Mouse (Mus musculus) neural tube, embryonic 15.5 days (tissue): ENCODE results near the gene Col11a2. TPM values are rescaled to one million over a fixed set of nuclear protein-coding genes. Genes with fewer than 3 reads are reported as not detected.
A peak's percentile ranks its signal among the peaks of the same experiment; 100 is the strongest.
"Not testable (repeated sequence)": the region's sequence is repeated elsewhere in the genome, so short reads cannot be mapped to it uniquely, and the experiment has no call there.

ENCODE experiments used
- ATAC-seq: fragments of 200-750 bp; cut with Nextera tagmentation; 2 replicates; pipeline ENCODE4 v1.8.0; 2017; ENCODE audit warnings: mild to moderate bottlenecking, moderate TSS enrichment, moderate library complexity; ENCODE audit not compliant: low FRiP score
- H3K27ac ChIP-seq: fragments of 300-500 bp; sonication (generic); replicated peaks from 2 replicates; pipeline ENCODE4 v1.5.1; 2015; ENCODE audit warnings: mild to moderate bottlenecking, inconsistent platforms
- H3K27me3 ChIP-seq: fragments of 300-500 bp; sonication (generic); replicated peaks from 2 replicates; pipeline ENCODE4 v1.6.1; 2015; ENCODE audit warnings: inconsistent platforms
- H3K36me3 ChIP-seq: fragments of 300-500 bp; sonication (generic); 2 replicates; pipeline ENCODE4 v1.6.1; 2015; ENCODE audit warnings: inconsistent platforms
- H3K4me1 ChIP-seq: fragments of 300-500 bp; sonication (generic); 2 replicates; pipeline ENCODE4 v1.6.1; 2015; ENCODE audit warnings: inconsistent platforms
- H3K4me2 ChIP-seq: fragments of 300-500 bp; sonication (generic); 2 replicates; pipeline ENCODE4 v1.6.1; 2015; ENCODE audit warnings: inconsistent platforms, mild to moderate bottlenecking, moderate library complexity
- H3K4me3 ChIP-seq: fragments of 300-500 bp; sonication (generic); replicated peaks from 2 replicates; pipeline ENCODE4 v1.5.1; 2015; ENCODE audit warnings: mild to moderate bottlenecking, inconsistent platforms
- H3K9ac ChIP-seq: fragments of 300-500 bp; sonication (generic); replicated peaks from 2 replicates; pipeline ENCODE4 v1.6.1; 2015; ENCODE audit warnings: mild to moderate bottlenecking, inconsistent platforms
- H3K9me3 ChIP-seq: fragments of 300-500 bp; sonication (generic); replicated peaks from 2 replicates; pipeline ENCODE4 v1.6.1; 2016; ENCODE audit warnings: inconsistent platforms
- WGBS: fragments of 180-500 bp; shearing (Covaris S2); methylation state at CpG from one replicate; pipeline ENCODE4 v1.1.7; 2015; ENCODE audit warnings: mixed read lengths; 5-methylcytosine and 5-hydroxymethylcytosine counted together
- polyA plus RNA-seq: library from polyadenylated mRNA; unstranded; fragments of >200 nt; fragmentation: Nextera tagmentation; extraction: Ambion mirVana; gene quantifications from 2 replicates; pipeline ENCODE4 v1.2.1, GENCODE M21; 2015

Gene Col11a2
- 8.3 and 9.4 TPM in 2 replicates for polyA plus RNA-seq

DNA sequence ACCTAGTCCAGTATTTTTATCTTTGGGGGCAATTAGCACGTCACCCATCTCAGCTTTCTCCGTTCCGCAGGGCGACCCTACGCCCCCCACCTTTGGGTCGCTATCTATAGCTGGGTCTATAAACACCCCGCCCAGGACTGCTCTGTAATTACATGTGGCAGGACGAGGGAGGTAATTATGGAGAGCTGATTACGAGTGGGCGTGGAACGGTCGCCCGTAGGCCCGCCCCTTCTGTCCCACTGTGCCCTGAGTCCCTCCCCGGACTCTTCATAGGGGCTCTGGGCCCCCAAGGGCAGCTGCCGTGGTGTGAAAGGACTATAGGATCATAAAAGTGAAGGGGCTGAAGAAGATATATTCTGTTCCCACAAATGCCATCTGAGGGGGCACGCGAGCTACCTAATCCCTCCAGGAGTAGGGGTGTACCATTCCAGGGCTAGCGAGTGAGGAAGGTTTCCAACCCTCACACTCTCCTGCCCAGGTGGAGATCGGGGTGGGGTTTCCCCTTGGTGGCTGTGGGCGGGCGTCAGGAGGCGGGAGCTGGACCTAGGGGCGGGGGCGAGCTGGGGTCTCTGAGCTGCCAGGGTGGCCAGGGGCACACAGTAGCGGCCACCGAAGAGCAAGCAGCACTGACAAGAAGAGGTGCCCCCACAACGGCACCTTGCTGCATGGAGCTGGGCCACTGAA lies at the start of gene Col11a2:
Gene Col11a2, plus strand, starts transcription at position 560 of the 684 bp plus-strand sequence.
- peaks cover 41% of the 10 kb centered on the region for H3K4me1 ChIP-seq
- WGBS, result 4% methylated on average over 28 of the region's 28 CpGs
- no peaks in the 10 kb centered on the region for H3K9me3 ChIP-seq
- H3K36me3 ChIP-seq, result peaks cover 32% of the 10 kb centered on the region
- ATAC-seq, result peak; percentile 68
- no peaks in the 10 kb centered on the region for H3K27me3 ChIP-seq
- peak within 1 kb of the TSS; percentile 48 for H3K9ac ChIP-seq
- peak within 1 kb of the TSS; percentile 65 for H3K4me2 ChIP-seq
- peak within 1 kb of the TSS; percentile 28; the same call in 1 of the 2 replicates for H3K27ac ChIP-seq
- peak within 1 kb of the TSS; percentile 35 for H3K4me3 ChIP-seq

DNA sequence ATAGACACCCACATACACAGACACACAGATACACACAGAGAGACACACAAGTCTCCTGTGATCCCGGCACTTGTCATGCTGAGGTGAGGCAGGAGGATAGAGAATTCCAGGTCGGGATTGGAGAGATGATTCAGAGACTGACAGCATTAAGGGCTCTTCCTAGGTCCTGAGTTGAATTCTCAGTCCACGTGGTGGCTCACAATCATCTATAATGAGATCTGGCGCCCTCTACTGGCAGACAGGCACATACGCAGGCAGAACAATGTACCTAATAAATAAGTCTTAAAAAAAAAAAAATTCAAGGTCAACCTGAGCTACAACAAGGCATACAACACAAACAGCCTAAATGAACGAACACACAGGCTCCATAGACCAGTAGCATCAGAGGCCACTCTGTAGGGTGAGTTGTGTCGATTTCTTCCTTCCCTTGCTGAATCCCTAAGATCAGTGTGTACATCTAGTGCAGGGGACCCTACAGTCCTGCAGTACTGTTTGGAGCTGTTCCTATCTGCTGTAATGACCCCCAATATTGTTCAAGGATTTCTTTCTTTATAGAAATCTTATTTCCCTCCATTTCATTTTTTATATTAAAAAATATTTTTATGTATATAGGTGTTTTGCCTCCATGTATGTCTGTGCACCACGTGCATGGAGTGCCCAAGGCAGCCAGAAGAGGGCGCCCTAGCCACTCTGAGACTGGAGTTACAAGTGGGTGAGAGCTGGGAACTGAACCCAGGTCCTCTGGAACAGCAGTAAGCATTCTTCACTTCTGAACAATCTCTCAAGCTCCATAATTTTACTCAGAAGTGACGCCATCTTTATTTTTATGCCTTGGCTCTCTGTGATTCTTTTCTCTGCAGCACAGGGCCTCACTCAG lies 47.2 kb upstream of the Col11a2 start:
- H3K4me3 ChIP-seq, result no peak overlapping the region
- ATAC-seq, result peak; percentile 59; the same call in 1 of the 2 replicates
- WGBS, result 38% methylated on average over 10 of the region's 10 CpGs
- H3K4me1 ChIP-seq, result 0 out of 2 replicates have a peak, but pooled peaks cover 2% of the 10 kb centered on the region
- no peaks in the 10 kb centered on the region for H3K9me3 ChIP-seq
- H3K27ac ChIP-seq, result no peak overlapping the region
- H3K27me3 ChIP-seq, result 0 out of 2 replicates have a peak, but pooled peaks cover 3% of the 10 kb centered on the region
- no peaks in the 10 kb centered on the region for H3K36me3 ChIP-seq
- no peak overlapping the region for H3K9ac ChIP-seq
- H3K4me2 ChIP-seq, result 0 out of 2 replicates have a peak overlapping the region, but pooled peaks have one; percentile 23

DNA sequence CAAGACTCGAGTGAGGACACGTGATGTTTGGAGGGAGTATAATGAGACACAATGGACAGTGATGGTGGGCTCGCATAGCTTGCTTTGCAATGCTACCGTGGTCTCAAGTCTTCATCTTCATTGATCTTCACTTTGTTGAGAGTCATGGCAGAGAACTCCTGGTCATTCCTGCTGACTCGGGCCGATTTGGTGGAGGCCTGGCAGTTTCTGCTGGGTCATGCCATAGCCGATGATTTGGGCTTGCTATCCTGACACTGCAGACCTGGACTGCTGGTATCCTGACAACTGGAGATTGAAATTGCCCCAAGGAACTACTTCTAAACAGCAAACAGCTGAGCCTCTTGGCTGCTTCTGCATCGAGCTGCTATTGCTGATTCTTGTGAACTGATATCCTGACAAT lies 44.3 kb upstream of the Col11a2 start:
- H3K9me3 ChIP-seq, result no peaks in the 10 kb centered on the region
- H3K36me3 ChIP-seq, result no peaks in the 10 kb centered on the region
- no peak overlapping the region for H3K27ac ChIP-seq
- no peak for ATAC-seq
- H3K4me1 ChIP-seq, result peaks cover 11% of the 10 kb centered on the region
- H3K4me3 ChIP-seq, result no peak overlapping the region
- no peak overlapping the region for H3K4me2 ChIP-seq
- 91% methylated on average over 8 of the region's 8 CpGs for WGBS
- H3K9ac ChIP-seq, result no peak overlapping the region
- peaks cover 13% of the 10 kb centered on the region for H3K27me3 ChIP-seq

DNA sequence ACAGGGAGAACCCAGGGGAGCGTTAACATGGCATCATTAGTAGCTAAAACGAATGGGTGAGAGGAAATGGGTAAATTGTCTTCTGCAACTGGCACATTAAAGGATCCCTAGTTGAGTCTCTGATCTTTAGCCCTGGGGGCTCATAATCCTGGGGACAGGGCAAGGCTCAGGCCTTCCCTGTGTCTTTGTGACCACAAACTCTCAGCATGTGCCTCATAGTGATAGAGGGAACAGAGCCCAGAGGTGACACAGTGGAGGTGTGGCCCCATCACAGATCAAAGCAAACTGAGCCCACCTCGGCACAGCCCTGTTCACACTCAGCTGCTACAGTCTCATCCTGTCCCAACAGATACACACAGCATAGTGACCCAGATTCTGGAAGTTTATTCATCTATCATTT lies 43.6 kb upstream of the Col11a2 start:
- peaks cover 20% of the 10 kb centered on the region for H3K27me3 ChIP-seq
- H3K4me3 ChIP-seq, result no peak overlapping the region
- no peaks in the 10 kb centered on the region for H3K9me3 ChIP-seq
- 66% methylated on average over 3 of the region's 3 CpGs for WGBS
- ATAC-seq, result no peak
- no peak overlapping the region for H3K27ac ChIP-seq
- no peaks in the 10 kb centered on the region for H3K36me3 ChIP-seq
- H3K4me2 ChIP-seq, result no peak overlapping the region
- H3K4me1 ChIP-seq, result peaks cover 16% of the 10 kb centered on the region
- no peak overlapping the region for H3K9ac ChIP-seq

DNA sequence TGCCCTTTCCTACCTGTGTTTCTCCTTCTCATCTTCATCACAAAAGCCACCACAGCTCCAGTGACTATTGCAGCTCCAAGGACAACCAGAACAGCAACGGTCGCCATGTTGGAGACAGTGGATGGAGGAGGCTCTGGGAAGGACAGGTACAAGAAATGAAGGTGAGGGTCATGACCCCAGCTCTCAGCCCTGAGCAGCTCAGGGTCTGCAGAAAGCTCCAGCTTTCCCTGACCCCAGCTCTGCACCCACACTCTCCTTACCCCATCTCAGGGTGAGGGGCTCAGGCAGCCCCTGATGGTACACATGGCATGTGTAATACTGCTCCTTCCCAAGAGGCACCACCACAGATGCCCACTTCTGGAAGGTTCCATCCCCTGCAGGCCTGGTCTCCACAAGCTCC lies 42.2 kb upstream of the Col11a2 start:
- H3K4me3 ChIP-seq, H3K4me2 ChIP-seq, H3K36me3 ChIP-seq, H3K9me3 ChIP-seq, H3K9ac ChIP-seq, ATAC-seq, H3K27ac ChIP-seq: not testable (repeated sequence)
- 83% methylated on average over 2 of the region's 2 CpGs for WGBS
- H3K27me3 ChIP-seq, result peaks cover 32% of the 10 kb centered on the region
- H3K4me1 ChIP-seq, result peaks cover 14% of the 10 kb centered on the region

DNA sequence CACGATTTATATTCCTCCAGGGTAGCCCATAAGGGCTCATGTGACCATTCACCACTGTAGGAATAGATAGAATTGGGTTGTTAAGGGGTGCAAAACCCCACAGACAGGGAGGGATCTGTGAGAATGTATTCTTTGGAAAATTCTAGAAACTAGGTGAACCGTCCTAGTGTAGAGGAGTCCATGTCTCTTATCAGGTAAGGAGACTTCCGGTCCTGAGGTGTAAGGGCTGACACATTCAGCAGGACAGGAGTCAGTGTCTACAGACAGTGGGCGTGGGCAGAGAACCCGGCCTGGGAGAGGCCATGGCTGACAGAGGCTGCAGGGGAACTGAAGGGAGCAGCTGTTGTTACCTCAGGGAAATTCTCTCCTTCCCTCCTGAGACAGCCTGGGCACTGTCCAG lies 40.5 kb upstream of the Col11a2 start:
- not testable (repeated sequence) for H3K4me3 ChIP-seq, H3K27ac ChIP-seq, ATAC-seq, H3K36me3 ChIP-seq, H3K9ac ChIP-seq, H3K4me2 ChIP-seq, H3K9me3 ChIP-seq
- Histone ChIP-seq H3K4me1 (peaks cover 14% of the 10 kb centered on the region), H3K27me3 (peaks cover 35% of the 10 kb centered on the region)
- WGBS, result 67% methylated on average over 5 of the region's 5 CpGs

DNA sequence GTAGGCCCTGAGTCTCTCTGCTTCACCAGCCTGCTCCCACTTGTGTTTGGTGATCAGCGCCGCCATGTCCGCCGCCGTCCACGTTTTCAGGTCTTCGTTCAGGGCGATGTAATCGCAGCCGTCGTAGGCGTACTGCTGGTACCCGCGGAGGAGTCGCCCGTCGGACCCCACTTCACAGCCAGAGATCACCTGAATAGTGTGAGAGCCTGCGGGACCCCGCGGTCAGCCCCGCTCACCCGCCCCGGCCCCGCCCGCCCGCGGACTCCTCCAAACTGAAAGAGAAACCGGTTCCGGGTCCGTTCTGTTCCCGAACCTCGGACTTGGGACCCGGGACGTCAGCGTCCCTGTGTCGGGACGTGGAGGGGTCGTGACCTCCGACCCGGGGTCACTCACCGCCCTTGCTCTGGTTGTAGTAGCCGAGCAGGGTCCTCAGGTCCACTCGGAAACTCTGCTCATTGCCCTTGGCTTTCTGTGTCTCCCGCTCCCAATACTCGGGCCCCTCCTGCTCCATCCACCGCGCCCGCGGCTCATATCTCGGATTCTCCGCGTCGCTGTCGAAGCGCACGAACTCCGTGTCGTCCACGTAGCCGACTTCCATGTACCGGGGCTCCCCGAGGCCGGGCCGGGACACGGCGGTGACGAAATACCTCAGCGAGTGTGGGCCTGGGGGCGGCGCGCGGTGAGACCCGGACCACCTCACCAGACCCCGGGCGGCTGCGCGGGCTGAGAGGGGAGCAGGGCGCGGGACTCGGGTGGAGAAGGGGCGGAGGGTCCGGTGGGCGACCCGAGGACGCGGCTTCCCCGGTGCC lies 39.7 kb upstream of the Col11a2 start:
- H3K4me2 ChIP-seq, result peak overlapping the region; percentile 97
- peak overlapping the region; percentile 53 for H3K4me3 ChIP-seq
- peaks cover 14% of the 10 kb centered on the region for H3K4me1 ChIP-seq
- H3K36me3 ChIP-seq, result no peaks in the 10 kb centered on the region
- no peak overlapping the region for H3K27ac ChIP-seq
- H3K27me3 ChIP-seq, result peaks cover 35% of the 10 kb centered on the region
- 2% methylated on average over 86 of the region's 87 CpGs for WGBS
- H3K9me3 ChIP-seq, result no peaks in the 10 kb centered on the region
- H3K9ac ChIP-seq, result peak overlapping the region; percentile 47
- ATAC-seq, result peak; percentile 69; the same call in 1 of the 2 replicates

DNA sequence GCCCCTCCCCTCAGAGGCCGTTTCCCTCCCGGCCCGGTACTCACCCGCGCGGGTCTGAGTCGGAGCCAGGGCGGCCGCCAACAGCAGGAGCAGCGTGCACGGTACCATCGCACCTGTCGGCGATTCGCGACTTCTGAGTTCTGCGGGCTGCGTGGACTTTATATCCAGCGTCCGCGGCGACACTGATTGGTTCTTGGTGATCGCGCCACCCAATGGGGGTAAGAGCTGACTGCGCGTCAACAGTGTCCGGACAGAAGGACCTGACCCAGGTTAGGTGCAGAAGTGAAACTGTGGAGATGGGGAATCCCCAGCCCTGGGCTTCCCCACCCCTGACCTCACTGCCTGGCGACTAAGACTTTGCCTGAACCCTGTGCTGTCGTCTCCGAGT lies 39.1 kb upstream of the Col11a2 start, which contains the start of gene H2-K1:
Gene H2-K1, minus strand, starts transcription at position 198 of the 388 bp plus-strand sequence.
- under 1% methylated on average over 29 of the region's 30 CpGs for WGBS
- ATAC-seq, result peak; percentile 84

DNA sequence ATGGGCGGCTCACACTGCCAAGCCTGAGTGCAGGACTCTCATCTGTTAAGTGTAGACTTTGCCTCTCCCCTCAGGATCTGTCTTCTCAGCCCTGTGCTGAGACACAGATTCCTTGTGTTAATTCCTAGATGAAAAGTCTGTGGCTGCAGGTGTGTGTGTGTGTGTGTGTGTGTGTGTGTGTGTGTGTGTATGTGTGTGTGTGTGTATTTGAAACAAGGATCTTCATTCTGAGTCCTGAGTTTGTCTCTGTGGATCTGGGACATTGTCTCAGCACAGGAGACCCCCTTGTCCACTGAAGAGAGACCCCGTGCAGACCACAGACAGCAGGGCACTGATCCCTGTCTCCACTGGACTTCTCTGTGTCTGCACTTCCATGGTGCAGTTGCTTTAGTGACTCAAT lies 38.4 kb upstream of the Col11a2 start:
- ATAC-seq, H3K9ac ChIP-seq, H3K9me3 ChIP-seq, H3K27ac ChIP-seq, H3K36me3 ChIP-seq: not testable (repeated sequence)
- Histone ChIP-seq H3K27me3 (peaks cover 35% of the 10 kb centered on the region), H3K4me2 (peak overlapping the region; percentile 97; the same call in 1 of the 2 replicates), H3K4me1 (peaks cover 14% of the 10 kb centered on the region), H3K4me3 (peak overlapping the region; percentile 53; the same call in 1 of the 2 replicates)
- 59% methylated on average over 2 of the region's 2 CpGs for WGBS

More for the DNA sequence above, 39.1 kb upstream of the Col11a2 start, which contains the start of gene H2-K1:
- Histone ChIP-seq H3K36me3 (no peaks in the 10 kb centered on the region), H3K27ac (no peak within 1 kb of the TSS), H3K4me1 (peaks cover 14% of the 10 kb centered on the region), H3K27me3 (peaks cover 35% of the 10 kb centered on the region), H3K9ac (peak within 1 kb of the TSS; percentile 47), H3K4me2 (peak within 1 kb of the TSS; percentile 97), H3K4me3 (peak within 1 kb of the TSS; percentile 53), H3K9me3 (no peaks in the 10 kb centered on the region)

DNA sequence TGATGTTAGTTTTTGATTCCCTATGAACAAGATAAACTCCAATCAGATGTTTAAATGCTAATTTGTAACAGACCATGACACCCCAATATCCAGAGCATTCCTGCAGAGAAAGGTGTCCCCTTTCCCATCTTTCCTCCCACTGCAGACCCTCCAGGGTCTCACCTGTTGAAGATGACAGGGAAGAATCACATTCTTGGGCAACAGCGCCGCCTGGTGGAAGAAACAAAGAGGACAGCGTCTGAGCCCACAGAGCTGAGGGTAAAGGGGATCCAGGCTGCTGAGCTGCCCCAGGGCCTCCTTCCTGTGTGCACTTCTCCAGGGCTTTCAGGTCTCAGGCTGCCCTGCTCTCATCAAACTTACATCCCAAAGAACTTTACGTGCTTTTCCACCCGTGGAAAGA lies 35.8 kb upstream of the Col11a2 start:
- Histone ChIP-seq H3K27me3 (peaks cover 31% of the 10 kb centered on the region), H3K27ac (no peak overlapping the region), H3K36me3 (no peaks in the 10 kb centered on the region), H3K9me3 (no peaks in the 10 kb centered on the region), H3K9ac (no peak overlapping the region), H3K4me3 (no peak overlapping the region), H3K4me1 (peaks cover 14% of the 10 kb centered on the region), H3K4me2 (no peak overlapping the region)
- 3% methylated on average over 5 of the region's 5 CpGs for WGBS
- ATAC-seq, result no peak

DNA sequence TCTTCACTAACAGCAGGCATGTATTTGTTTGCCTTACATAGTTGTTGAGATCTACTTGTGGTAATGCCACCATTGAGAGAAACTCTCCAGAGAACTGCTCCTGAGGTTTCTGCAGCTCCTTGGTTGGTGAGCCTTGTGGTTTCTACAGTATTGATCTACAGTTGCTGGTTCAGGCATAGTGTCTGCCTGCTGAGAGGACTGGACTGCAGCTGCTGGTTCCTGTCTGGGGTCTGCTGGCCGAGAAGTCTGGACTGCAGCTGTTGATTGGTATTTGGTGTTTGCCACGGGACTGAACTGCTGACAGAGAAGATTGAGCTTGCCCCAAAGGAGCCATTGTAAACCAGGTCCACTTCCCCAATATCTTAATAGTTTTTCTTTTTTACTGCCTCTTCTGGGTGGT lies 32.7 kb upstream of the Col11a2 start:
- Histone ChIP-seq H3K36me3 (no peaks in the 10 kb centered on the region), H3K9ac (no peak overlapping the region), H3K4me1 (no peaks in the 10 kb centered on the region), H3K4me3 (no peak overlapping the region), H3K27ac (no peak overlapping the region), H3K4me2 (no peak overlapping the region), H3K27me3 (peaks cover 8% of the 10 kb centered on the region; the same call in 1 of the 2 replicates), H3K9me3 (no peaks in the 10 kb centered on the region)
- no peak for ATAC-seq
- WGBS, result 64% methylated on average over 2 of the region's 2 CpGs
